Mouse (Mus musculus) heart, embryonic 11.5 days (tissue): ENCODE measurements around the gene 1700037H04Rik. TPM values are rescaled to one million over a fixed set of nuclear protein-coding genes. Genes with fewer than 3 reads are reported as not detected.

Experiments used
- ATAC-seq: fragments of 200-750 bp; cut with Nextera tagmentation; replicated peaks from 2 replicates; pipeline ENCODE4 v1.8.0; 2017; ENCODE audit warnings: moderate library complexity; ENCODE audit not compliant: insufficient number of reproducible peaks, low FRiP score, low TSS enrichment
- H3K27ac ChIP-seq: fragments of 300-500 bp; sonication (generic); 2 replicates; pipeline ENCODE4 v1.5.1; 2014; ENCODE audit warnings: mild to moderate bottlenecking, low read depth, low read length
- H3K27me3 ChIP-seq: fragments of 300-500 bp; sonication (generic); 2 replicates; pipeline ENCODE4 v1.6.1; 2014; ENCODE audit warnings: mild to moderate bottlenecking, low read length, mixed read lengths; ENCODE audit not compliant: control insufficient read depth, insufficient read depth
- H3K36me3 ChIP-seq: fragments of 300-500 bp; sonication (generic); 2 replicates; pipeline ENCODE4 v1.6.1; 2014; ENCODE audit warnings: mild to moderate bottlenecking, low read length, moderate library complexity, mixed read lengths; ENCODE audit not compliant: control insufficient read depth, insufficient read depth
- H3K4me1 ChIP-seq: fragments of 300-500 bp; sonication (generic); 2 replicates; pipeline ENCODE4 v1.6.1; 2014; ENCODE audit warnings: low read length; ENCODE audit not compliant: control insufficient read depth, insufficient read depth
- H3K4me2 ChIP-seq: fragments of 300-500 bp; sonication (generic); 2 replicates; pipeline ENCODE4 v1.6.1; 2014; ENCODE audit warnings: mild to moderate bottlenecking, moderate library complexity
- H3K4me3 ChIP-seq: fragments of 300-500 bp; sonication (generic); 2 replicates; pipeline ENCODE4 v1.5.1; 2014; ENCODE audit warnings: low read depth, low read length
- H3K9ac ChIP-seq: fragments of 300-500 bp; sonication (generic); 2 replicates; pipeline ENCODE4 v1.6.1; 2014; ENCODE audit warnings: mild to moderate bottlenecking, low read depth, low read length, moderate library complexity
- H3K9me3 ChIP-seq: fragments of 300-500 bp; sonication (generic); replicated peaks from 2 replicates; pipeline ENCODE4 v1.6.1; 2016; ENCODE audit warnings: low read length; ENCODE audit not compliant: control insufficient read depth
- WGBS: fragments of 180-500 bp; shearing (Covaris S2); extraction: QIAGEN DNeasy Blood & Tissue Kit; methylation state at CpG from one replicate; pipeline ENCODE4 v1.1.7; 2014; ENCODE audit not compliant: insufficient replicate concordance; 5-methylcytosine and 5-hydroxymethylcytosine counted together
- polyA plus RNA-seq: library from polyadenylated mRNA; unstranded; fragments of >200 nt; fragmentation: Nextera tagmentation; extraction: Ambion mirVana; gene quantifications from 2 replicates; pipeline ENCODE4 v1.2.1, GENCODE M21; 2014

The 1700037H04Rik gene
- polyA plus RNA-seq, 1 experiment from 2014 or later = 83.0 TPM

DNA sequence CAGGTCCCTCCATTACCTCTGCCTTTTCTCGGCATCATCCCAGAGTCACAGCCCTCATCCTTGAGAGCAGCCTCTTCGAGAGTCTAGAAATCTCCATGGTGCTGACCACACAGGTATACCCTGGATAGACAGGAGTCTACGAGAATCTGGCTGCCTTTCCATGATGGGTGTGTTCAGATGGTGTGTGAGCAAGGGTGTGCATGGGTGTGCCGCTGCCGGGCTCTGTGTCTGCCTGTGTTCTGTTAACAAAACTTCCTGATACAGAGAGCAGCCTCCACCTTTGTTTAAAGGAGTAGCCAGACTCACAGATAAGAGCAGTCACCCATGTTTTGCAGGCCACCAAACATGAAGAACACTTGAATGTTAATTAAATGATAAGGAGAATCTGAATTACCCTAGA, 30.0 kb downstream of the 1700037H04Rik start:
- H3K9me3 ChIP-seq = no peaks in the 10 kb centered on the region
- H3K9ac ChIP-seq = no peak overlapping the region
- peak; percentile 44 for ATAC-seq
- peaks cover 3% of the 10 kb centered on the region; the same call in 1 of the 2 replicates for H3K27me3 ChIP-seq
- no peaks in the 10 kb centered on the region for H3K36me3 ChIP-seq
- no peak overlapping the region; the same call in 1 of the 2 replicates for H3K4me3 ChIP-seq
- peaks cover 45% of the 10 kb centered on the region for H3K4me1 ChIP-seq
- peak overlapping the region; percentile 90 for H3K4me2 ChIP-seq
- peak overlapping the region; percentile 59; the same call in 1 of the 2 replicates for H3K27ac ChIP-seq
- 56% methylated on average over 5 of the region's 5 CpGs for WGBS

- no peak overlapping the region; the same call in 1 of the 2 replicates for H3K27ac ChIP-seq
- WGBS = 78% methylated on average over 3 of the region's 3 CpGs
- peaks cover 3% of the 10 kb centered on the region; the same call in 1 of the 2 replicates for H3K27me3 ChIP-seq
- peak overlapping the region; percentile 85; the same call in 1 of the 2 replicates for H3K9ac ChIP-seq
- ATAC-seq = no peak
- peak overlapping the region; percentile 90 for H3K4me2 ChIP-seq
- peaks cover 37% of the 10 kb centered on the region for H3K4me1 ChIP-seq
- H3K36me3 ChIP-seq = no peaks in the 10 kb centered on the region
- H3K4me3 ChIP-seq = peak overlapping the region; percentile 70
- H3K9me3 ChIP-seq = no peaks in the 10 kb centered on the region
Measured at GRCm38 (mm10) chr2:131128636-131129157, 31.2 kb downstream of the 1700037H04Rik start.

- Histone ChIP-seq H3K36me3 (no peaks in the 10 kb centered on the region), H3K9ac (peak overlapping the region; percentile 85), H3K27ac (no peak overlapping the region), H3K4me1 (peaks cover 37% of the 10 kb centered on the region), H3K4me3 (peak overlapping the region; percentile 70), H3K9me3 (no peaks in the 10 kb centered on the region), H3K27me3 (peaks cover 3% of the 10 kb centered on the region; the same call in 1 of the 2 replicates), H3K4me2 (peak overlapping the region; percentile 90)
- no peak for ATAC-seq
- WGBS = 71% methylated on average over 5 of the region's 5 CpGs
Measured at GRCm38 (mm10) chr2:131128211-131128610, 31.7 kb downstream of the 1700037H04Rik start.

DNA sequence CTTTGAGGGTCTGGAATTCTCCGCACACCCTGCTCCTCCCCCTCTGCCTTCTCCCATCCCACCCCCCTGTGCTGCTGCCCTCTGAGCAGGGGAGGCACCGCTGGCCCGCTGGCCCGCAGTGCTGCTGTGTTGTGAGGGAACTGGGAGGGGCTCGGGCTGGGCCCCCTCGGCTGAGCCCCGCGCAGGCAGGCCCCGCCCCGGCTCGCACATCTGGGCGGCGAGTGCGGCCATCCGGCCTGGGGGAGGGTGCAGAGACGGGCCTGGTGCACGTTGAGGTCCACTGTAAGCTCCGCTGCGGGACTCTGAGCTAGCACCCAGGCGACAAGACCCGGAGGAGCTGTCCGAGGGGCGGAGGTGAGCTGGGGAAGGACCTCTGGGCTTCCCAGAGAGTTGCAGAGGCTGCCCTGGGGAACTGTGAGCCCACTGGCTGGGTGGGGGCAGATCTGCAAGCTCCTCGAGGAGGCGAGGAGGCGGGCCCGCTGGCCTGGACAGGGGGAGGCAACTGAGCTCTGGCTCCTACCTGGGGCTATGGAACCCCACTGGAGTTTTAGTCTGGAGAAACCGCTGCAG, 32.6 kb downstream of the 1700037H04Rik start, which contains the start of gene Hspa12b:
TSS of gene Hspa12b (plus strand) at position 120 of the 570 bp plus-strand sequence.
- Histone ChIP-seq H3K4me3 (peak within 1 kb of the TSS; percentile 70), H3K4me2 (peak within 1 kb of the TSS; percentile 90), H3K36me3 (no peaks in the 10 kb centered on the region), H3K27ac (peak within 1 kb of the TSS; percentile 78), H3K27me3 (peaks cover 3% of the 10 kb centered on the region; the same call in 1 of the 2 replicates), H3K9me3 (no peaks in the 10 kb centered on the region), H3K4me1 (peaks cover 34% of the 10 kb centered on the region), H3K9ac (peak within 1 kb of the TSS; percentile 85)
- peak; percentile 92 for ATAC-seq
- WGBS = 1% methylated on average over 28 of the region's 28 CpGs

- no peak for ATAC-seq
- no peaks in the 10 kb centered on the region for H3K36me3 ChIP-seq
- WGBS = 44% methylated on average over 9 of the region's 9 CpGs
Measured at GRCm38 (mm10) chr2:131125964-131126815, 33.7 kb downstream of the 1700037H04Rik start.

DNA sequence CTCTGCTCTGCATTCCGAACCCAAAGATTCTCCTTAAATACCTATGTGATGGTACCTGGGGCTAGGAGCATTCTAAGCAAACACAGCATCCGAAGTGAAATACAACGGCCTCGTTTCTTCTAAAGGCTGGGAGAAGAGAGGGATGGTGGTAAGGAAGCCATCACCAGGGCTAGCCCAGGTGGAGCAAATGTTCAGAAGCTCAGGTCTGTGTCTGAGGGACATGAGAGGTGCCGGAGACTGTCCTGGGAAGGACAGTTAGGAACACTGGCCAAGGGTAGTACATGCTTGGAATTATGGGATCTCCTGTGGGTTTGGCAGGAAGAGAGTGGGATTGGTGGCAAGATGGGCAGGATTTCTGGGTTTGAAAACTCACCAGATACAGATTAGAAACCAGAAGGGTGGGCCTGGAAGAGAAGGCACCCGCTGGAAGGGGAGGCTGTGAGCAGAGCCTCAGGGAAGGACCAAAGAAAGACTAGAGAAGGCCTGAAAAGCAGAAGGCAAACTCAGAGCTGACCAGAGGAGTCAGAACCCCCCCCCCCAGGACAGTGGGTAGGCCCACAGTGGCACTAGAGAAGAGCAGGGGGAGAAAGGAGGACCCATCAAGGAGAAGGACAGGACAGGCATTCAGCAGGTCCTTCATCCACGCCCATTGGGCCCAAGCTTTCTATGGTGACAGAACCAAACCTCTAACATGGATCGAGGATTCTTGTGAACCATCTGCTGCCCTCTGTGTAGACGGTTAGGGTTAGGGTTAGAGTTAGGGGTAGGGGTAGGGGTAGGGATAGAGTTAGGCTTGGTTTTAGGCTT, 34.5 kb downstream of the 1700037H04Rik start:
- Histone ChIP-seq H3K4me3 (no peak overlapping the region), H3K27ac (no peak overlapping the region), H3K9me3 (no peaks in the 10 kb centered on the region), H3K9ac (no peak overlapping the region), H3K4me1 (peaks cover 28% of the 10 kb centered on the region), H3K36me3 (no peaks in the 10 kb centered on the region), H3K4me2 (no peak overlapping the region), H3K27me3 (peaks cover 3% of the 10 kb centered on the region; the same call in 1 of the 2 replicates)
- WGBS = 84% methylated on average over 9 of the region's 9 CpGs
- no peak for ATAC-seq

More at GRCm38 (mm10) chr2:131125964-131126815, 33.7 kb downstream of the 1700037H04Rik start:
- H3K4me3 ChIP-seq = no peak overlapping the region
- H3K27me3 ChIP-seq = peaks cover 3% of the 10 kb centered on the region; the same call in 1 of the 2 replicates
- H3K9ac ChIP-seq = peak overlapping the region; percentile 85
- peaks cover 28% of the 10 kb centered on the region for H3K4me1 ChIP-seq
- peak overlapping the region; percentile 90 for H3K4me2 ChIP-seq
- H3K27ac ChIP-seq = peak overlapping the region; percentile 78
- H3K9me3 ChIP-seq = no peaks in the 10 kb centered on the region

DNA sequence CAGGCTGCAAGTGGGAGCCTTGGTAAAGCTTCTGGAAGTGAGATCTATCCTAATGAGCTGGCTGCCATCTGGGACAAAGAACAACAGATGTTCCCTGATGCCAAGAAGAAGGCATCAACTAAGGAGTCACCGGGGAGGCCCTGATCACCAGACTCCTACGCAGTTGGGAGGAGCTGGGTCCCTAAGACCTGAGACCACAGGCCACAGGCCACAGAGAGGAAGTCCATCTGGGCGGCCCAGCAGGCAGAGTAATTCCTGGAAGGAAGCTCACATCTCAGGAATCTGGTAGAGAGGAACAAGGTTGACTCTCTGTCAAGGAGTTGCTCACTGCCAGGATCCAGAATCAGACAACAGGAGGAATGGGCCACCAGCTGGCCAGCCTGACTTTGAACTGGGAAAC, 35.7 kb downstream of the 1700037H04Rik start:
- no peaks in the 10 kb centered on the region for H3K9me3 ChIP-seq
- H3K27me3 ChIP-seq = peaks cover 3% of the 10 kb centered on the region; the same call in 1 of the 2 replicates
- no peak overlapping the region for H3K4me2 ChIP-seq
- no peak for ATAC-seq
- no peak overlapping the region for H3K9ac ChIP-seq
- H3K4me1 ChIP-seq = peaks cover 28% of the 10 kb centered on the region
- no peak overlapping the region for H3K27ac ChIP-seq
- 49% methylated on average over 3 of the region's 3 CpGs for WGBS
- no peaks in the 10 kb centered on the region for H3K36me3 ChIP-seq
- H3K4me3 ChIP-seq = no peak overlapping the region
